Mouse (Mus musculus) olfactory bulb, adult 2 months (tissue): Measurements from ENCODE around the gene Zfp653.
A peak's percentile ranks its signal among the peaks of the same experiment; 100 is the strongest.

Source experiments
- CTCF ChIP-seq: fragments of 200-500 bp; IDR thresholded peaks from 2 replicates; pipeline ENCODE4 v1.5.1; 2012; ENCODE audit warnings: low read depth, mild to moderate bottlenecking, low read length, moderate library complexity; ENCODE audit not compliant: insufficient read depth
- POLR2A ChIP-seq: fragments of 200-500 bp; IDR thresholded peaks from 2 replicates; pipeline ENCODE4 v1.6.1; 2012; ENCODE audit warnings: mild to moderate bottlenecking, low read depth, low read length, moderate library complexity; ENCODE audit not compliant: insufficient read depth

DNA sequence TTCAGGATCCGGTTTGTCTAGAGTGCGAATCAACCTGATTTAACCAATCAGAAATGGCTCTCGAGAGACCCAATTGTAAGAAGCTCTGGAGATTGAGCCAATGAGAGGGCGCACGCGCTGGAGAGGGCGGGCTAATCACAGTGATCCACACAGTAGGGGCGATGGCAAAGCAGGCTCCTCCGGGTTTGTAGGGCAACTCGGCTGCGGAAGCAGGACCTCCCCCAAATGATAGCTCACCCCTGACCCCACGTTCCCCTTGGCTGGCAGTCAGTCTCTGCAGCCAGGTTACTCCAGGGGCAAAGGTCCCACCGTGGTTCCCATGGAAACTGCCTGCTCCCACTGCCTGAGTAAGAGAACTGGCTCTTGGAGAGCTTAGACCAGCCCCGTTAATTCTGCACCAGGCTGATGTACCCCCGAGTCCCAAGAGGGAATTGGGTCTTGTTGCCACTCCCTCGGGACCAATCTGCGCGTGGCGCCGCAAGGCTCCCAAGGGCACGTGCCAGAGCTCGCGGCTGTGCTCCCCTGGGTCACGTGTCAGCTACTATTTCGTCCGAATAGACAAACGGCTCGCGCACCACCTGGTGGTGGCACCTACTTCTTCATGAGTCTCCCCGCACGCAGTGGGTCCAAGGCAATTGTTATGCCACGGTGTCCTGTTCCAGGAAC lies 16.6 kb downstream of the Zfp653 start:
- TF ChIP-seq CTCF (peak; percentile 65), POLR2A (no peak)
